Mouse (Mus musculus) left cerebral cortex, postnatal 10 days (tissue): ENCODE data around the gene Sema6d. TPM values are rescaled to one million over a fixed set of nuclear protein-coding genes. Genes with fewer than 3 reads are reported as not detected.
A peak's percentile ranks its signal among the peaks of the same experiment; 100 is the strongest.

Experiments used
- DNase-seq, 2 experiments: peaks; one replicate each; pipeline ENCODE4 v3.0.0; 2021 to 2022; ENCODE audit warnings: low spot score in 2 of 2, mixed read lengths in 1 of 2; ENCODE audit errors: extremely low spot score in 1 of 2
- intact Hi-C: fragments of 180-260 bp; cut with DNase I; formaldehyde crosslinking; loops from one replicate; pipeline ENCODE4 v1.15.1; 2025
- total RNA-seq, 2 experiments: library from RNA; stranded (reverse); gene quantifications; 2 replicates each; pipeline ENCODE4 v1.2.3; 2021

The Sema6d gene
- total RNA-seq, 2 experiments from 2014 or later = 71.8 to 78.0 TPM

DNA sequence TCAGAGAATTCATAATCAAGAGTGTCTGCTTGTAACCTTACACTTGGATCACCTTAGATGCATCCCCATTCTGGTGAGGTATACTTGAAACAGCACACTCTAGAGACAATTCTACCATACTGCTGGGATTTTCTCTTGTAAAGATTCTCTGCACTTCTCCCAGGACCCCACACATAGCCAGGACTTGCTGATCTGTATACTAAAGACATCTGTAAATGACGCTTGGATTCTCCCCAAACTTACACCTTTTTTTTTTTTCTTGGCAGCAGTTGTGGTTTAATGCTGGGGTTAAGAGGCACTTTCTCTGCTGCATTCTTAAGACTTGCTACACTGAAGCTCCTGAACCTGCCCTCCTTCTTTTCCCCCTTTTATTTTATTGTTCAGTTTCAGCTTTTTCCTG, 68.4 kb downstream of the Sema6d start:
- no peak for DNase-seq
- intact Hi-C loops = no loop called here

DNA sequence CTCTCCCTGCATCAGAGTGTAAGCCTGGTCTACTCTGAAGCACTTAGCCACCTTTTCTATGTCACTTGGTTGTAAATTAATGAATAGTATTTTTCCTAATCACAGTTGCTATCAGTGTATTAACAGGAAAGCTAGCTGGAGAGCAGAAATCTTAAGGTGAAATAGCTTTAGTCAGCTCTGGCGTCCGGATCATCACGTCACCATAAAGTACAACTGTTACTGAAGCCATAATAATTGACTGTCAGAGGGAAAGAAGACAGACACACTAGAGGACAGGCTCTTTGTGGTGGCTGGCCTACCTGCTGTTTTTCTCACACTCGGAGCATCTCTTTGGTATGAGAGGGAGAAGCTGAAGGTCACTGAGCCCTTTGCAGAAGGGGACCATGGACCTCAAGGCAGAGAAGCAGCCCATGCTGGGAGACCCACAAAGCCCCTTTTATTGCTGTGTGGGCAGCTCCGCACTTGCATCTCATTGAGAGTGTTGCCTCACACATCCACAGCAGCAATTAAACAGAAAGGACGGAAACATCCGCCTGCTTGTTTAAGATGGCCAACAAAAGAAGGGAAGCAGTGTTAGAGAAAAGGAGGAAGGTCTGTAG, 72.3 kb downstream of the Sema6d start:
- DNase-seq = no peak
- intact Hi-C loops = no loop called here

DNA sequence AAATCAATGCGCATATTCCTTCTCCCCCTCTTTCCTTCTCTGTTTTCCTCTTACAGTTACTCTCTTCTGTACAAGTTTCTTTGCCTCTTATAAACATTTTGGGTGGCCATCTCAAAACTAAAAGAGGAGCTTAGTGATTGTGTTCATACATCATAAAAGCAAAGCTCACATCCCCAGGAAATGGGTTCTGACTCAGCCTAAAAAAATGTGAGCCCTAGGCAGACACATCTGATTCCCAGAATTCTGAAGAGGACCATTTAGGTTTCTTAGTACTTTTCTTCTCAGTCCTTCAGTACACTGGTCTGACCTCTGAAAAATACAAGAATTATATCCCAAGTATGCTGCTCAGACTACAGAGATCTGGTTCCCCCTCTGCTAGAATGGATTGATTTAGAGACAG, 78.6 kb downstream of the Sema6d start:
- DNase-seq = no peak
- intact Hi-C loops = no loop called here

DNA sequence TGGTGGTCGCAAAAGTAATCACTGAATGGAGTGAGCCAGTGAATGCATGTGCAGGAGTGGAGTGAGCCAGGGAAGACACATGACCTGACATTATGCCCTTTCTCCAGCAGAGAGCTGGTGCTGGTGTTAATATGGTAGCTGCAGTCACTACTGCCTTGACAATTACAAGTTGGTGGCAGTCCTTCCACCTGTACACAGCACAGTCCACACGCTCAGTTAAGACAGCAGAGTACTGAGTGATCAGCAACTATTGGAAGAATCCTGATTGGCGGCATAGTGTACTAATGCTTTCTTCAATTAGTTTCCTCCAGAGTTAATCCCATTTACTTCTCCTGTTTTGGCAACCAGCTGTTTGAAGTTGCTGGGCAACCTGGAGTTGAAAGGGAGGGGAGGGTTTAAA, 81.9 kb downstream of the Sema6d start:
- intact Hi-C loops = no loop called here
- no peak for DNase-seq

DNA sequence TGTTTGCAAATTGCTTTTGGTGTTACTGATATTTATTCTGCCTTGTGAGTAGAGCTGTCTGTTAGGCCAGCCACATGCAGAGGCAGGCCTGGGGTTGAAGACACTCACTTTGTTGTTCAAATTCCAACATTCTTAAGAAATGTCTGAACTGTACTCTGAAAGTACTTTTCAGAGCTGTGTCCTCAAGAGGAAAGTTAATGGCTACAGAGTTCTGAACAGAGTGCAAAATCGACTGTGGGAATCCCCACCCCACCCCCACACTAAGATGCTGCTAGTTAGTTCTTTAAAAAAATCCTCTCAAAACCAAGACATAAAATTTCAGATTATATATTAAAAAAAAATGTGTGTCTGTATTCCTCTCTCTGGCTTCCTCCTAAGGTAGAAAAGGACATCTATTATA, 86.5 kb downstream of the Sema6d start:
- intact Hi-C loops = no loop called here
- DNase-seq = no peak

DNA sequence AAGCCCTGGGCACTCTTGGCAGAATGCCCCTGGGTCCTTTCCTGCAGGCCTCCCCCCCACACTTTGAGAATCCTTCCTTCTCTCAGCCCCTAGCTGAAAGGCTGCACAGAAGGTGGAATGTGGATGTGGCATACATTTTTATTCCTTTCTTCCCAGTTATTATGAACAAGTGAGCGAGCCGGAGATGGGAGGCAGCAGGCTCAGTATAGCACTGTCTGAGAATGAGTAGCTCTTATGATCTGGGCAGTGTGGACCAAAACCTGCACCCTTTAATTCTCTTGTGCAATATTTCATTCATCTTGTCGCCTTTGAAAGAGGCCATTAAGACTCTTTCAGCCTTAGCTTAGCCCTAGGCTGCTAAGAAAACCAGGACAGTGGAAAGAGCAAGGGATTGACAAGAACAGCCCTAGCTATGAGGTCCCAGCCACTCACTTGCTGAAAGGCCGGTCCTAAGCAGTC, 87.0 kb downstream of the Sema6d start:
- intact Hi-C loops = no loop called here
- peak; percentile 22 to 27 for DNase-seq

DNA sequence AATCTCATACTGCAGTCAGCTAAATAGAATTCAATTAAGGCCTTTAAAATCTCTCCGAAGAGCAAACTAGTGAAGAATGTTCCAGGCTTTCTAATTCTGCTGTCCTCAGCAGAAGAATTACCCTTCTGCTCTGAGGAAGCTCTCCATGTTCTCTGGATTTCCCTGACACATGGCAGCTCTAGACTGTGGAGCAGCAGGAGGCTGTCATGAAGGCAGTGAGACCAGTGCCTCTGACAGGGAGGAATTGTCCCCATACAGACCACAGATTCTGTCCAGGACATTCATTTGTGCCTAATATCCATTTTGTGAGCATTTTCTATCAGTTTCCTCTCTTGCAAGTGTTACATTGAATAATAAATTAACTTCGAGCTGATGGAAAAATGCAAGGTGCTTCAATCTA, 99.5 kb downstream of the Sema6d start:
- DNase-seq = no peak
- intact Hi-C loops = no loop called here

DNA sequence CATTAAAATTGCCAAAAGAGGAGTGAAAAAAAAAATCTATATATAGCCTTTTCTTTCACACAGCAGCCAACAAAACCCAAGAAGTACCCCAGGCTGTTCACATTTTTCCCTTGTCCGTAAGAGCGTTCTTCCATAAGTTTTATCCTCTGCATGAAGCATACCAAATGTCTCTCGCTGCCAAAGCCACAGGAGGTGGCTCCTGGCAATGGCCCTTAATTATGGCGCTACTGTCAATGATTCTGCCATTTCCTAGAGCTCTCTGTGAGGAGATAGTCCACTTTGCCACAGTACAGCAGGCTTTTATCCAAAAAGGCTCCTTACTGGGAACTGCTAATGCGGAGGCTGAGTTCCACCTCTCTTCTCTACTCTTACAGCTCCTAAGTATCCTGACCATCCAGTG, 104.3 kb downstream of the Sema6d start:
- intact Hi-C loops = no loop called here
- no peak for DNase-seq

DNA sequence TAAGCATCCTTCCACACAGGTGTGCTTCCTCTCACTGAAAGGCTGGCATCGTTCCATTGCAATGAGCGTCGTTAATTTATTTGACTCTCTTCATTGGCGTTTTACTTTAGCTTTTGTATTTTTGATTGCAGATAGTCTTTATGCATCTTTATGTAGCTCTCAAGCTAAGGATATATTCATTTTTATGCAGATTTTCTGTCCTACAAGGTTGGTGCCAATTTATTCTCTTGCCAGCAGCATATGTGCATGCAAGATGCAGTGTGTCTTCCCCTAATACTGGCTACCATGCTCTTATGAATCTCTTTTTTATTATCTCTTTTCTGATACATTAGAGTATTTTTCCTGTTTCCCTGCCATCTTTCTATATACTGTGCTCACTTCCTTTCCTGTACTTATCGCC, 111.7 kb downstream of the Sema6d start:
- intact Hi-C loops = no loop called here
- no peak for DNase-seq

DNA sequence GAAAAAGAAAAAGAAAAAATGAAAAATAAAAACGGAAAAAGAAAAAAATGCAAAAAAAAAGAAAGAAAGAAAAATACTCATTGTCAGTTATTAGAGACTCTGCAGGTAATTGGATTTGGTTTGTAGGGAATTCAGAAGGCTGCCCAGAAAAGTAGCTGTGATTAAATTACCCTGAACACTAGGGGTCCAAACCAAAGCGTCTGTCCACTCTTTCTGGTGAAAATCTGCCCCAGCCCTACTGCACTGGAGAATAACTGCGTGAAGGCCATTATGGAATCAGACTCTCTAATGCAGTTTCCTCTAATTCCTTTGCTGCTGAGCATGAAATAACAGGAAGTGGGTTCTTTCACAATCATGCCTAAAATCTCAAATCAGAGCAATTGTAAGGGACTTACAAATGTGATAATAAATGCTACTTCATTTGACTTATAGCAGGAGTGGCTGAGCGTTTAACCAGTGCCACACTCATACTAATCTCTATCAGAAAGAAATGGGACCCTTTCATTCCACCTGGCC, 112.8 kb downstream of the Sema6d start:
- intact Hi-C loops = no loop called here
- DNase-seq = no peak

DNA sequence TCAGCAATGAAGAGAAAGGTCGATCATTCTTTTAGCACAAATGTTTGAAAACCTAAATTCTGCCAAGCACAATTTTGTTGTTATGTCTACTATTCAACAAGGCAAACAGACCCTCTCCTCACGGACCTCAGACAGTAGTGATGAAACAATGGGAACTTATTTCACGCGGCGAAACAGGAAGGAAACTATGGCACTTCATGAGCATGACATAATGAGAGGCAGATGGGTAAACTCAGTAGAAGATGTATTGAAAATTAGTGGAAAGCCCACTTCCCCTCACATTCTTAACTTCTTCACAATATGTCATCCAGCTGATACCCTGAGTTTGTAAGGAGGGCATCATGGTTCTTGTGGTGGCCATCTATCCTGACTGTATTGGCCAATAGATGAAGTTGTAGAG, 116.0 kb downstream of the Sema6d start:
- intact Hi-C loops = no loop called here
- DNase-seq = no peak

DNA sequence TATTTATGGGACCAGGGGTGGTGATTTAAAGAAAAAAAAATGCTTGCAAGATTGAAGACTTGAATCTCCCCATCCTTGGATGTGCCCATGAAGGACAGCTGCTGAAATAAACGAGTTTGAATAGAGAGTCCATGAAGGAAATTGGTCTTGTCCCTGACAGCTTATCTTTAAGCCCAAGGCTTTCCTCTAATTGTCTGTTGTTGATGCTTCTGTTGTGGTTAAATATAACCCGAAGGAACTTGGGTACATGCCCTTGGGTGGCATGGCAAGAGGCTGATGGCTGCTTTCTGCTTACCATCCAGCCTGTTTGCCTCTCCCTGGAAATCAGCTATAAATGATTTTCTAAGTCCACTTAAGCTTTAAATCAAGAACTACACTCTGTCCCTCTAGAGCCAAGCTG, 118.5 kb downstream of the Sema6d start:
- intact Hi-C loops = no loop called here
- DNase-seq = no peak

DNA sequence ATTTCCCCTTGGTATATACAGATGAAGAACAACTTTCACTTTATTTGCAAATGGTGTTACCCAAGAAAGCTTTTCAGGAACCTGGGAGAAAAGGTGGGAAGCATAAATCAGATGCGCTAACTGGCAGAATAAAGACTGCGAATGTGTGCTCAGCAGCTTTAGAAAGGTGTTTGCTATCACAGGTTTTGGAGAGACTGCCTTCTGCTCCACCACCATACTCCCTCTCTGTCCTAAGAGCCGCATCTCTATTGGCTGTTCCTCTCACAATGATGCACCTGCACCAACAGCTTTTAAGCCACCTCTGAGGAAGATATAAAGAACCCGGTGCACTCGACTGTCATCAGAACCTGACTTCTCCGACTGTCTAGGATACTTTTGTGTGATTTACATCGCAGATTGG, 133.8 kb downstream of the Sema6d start:
- no peak for DNase-seq
- intact Hi-C loops = no loop called here

DNA sequence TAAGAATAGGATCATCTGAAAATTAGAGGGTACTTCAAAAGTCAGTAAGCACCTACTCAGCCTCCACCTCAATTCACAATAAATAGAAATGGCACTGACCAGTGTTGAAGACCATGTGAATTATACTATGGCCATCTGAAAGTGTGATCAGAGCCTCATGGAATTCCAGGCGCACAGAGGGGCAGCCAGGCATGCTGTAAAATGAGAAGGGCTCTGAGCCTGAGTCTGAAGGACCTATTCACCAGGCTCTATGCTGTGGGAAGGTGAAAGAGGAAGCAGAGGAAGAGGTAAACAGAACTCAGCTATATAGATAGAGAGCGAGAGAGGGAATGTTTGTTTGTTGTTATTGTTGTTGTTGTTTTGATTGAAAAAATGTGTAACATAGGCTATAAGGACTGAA, 134.6 kb downstream of the Sema6d start:
- intact Hi-C loops = no loop called here
- DNase-seq = no peak

DNA sequence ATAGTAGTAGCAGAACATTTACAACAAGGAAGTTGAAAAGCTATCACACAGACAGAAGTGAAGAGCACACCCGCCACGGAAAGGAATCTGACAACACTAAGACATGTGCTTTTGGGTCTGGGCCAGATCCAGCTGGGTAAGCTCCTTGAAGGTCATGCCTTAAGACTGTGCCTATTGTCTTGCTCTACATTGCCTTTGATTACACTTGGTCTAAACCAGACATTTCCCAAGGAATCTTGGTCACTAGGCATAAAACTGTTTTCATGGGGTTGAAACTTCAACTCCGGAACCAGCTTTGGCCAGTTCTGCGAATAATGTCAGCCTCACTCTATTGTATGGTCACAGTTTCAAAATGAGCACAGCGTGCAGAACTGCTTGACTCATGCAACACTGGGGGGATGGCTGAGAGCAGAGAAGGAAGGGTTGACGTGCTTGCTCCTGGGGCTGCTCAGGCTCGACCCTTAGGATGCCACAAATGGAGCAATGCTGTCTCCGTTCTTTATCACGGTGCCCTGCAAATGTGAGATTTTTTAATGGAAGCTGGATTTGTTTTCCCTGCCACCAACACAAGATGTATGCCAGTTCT, 145.0 kb downstream of the Sema6d start:
- intact Hi-C loops = no loop called here
- DNase-seq = peak in 1 of 2 experiments; percentile 40

DNA sequence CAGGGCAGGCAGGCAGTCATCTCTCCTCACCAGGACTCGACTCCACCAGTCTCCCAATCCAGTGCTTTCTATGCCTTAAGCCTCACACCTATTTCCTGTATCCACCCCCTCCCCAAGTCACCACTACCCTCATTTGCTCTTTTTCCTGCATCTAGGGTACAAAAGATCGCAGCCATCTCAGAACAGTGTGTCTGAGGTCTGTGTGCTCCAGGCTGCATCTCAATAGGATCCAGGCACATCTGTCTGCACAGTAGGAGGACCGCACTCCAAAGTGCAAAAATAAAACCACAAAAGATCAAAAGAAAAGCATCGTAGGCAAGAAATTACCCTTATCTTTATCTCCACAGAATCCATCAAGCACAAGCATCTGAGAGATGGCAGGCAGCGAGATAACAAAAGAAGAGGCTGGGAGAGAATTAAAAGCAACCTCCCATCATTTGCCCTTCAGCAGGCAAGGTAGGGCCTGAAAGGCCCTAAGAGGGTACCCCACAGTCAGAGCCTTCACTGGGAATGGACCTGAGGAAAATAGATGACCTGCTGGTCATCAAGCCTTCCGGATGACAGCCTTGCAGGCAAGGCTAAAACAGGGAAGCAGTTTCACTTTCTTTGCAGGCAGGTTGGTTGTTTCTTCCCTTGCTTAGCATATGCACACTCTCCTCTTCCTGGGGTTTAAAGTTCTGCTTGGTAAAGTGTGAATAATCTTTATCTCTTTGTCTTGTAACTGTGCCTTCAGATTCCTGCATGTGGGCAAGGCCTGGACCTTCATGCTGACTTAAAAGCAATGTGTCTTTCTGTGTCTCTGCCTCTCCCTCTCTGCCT, 145.7 kb downstream of the Sema6d start:
- intact Hi-C loops = no loop called here
- DNase-seq = no peak

DNA sequence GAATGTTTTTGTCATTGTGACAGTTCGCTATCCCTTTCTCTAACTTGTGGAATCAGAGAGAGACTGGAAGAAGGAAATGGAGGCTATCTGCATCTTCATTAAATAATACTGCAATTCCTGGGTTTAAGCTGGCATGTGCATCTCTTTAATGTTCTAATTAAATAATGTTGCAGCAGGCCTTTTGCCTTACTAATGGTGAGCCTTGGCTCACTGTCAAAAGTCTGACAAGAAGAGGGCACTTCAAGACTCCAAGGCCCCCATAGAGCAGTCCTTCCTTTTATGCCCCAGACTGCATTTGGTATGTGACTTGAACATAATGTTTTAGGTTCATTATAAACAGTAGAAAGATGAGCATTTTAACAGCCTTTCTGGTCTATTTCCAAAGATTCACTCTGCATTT, 147.1 kb downstream of the Sema6d start:
- DNase-seq = no peak
- intact Hi-C loops = no loop called here

DNA sequence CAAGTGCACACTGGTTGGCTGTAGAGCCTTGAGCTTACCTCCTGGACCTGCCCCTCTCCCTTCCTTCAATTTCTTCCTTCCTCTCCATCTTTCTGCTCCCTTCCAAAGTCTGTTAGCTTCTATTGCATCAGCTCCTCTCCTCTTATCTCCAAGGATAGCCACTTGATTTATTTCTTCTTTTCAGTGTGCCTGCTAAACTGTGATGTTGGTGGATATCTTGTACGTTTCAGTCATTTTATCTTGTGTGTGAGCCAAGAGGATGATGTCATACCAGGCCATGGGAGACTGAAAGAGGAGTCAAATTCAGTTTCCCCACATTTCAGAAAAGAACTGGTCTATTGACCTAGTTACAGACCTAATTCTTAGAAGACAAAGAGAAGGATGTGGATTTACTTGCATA, 153.8 kb downstream of the Sema6d start:
- intact Hi-C loops = no loop called here
- DNase-seq = no peak

DNA sequence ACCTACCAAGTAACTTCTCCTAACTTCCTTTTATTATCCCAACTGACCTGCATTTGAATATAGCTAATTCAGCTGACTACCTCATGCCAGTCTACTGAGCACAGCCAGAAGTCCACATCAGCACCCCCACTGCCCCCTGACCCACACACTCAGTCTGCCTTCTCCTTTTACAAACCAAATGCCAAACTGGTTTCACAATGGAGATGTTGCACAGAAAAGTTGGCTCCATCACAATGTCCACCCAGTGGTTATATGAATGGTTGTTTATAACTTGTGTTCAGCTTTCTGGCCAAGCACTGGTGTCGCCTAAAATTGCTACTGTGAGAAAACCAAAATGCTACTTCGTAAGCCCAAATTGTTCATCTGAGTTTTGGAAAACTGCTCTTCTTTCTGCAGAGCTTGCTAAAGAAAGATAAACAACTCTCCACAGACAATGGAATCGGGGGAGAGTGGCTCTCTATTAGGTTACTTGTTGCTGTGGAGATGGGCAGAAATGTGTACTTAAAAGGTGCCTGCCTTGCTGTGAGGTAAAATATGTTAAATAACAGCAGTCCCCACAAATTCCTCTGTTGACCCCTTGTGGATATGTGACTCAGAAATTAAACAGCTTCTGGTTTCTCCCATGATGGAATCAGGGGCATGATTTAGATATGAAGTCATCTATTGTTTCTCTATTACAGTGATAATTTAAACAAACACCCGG, 154.9 kb downstream of the Sema6d start:
- intact Hi-C loops = no loop called here
- no peak for DNase-seq

DNA sequence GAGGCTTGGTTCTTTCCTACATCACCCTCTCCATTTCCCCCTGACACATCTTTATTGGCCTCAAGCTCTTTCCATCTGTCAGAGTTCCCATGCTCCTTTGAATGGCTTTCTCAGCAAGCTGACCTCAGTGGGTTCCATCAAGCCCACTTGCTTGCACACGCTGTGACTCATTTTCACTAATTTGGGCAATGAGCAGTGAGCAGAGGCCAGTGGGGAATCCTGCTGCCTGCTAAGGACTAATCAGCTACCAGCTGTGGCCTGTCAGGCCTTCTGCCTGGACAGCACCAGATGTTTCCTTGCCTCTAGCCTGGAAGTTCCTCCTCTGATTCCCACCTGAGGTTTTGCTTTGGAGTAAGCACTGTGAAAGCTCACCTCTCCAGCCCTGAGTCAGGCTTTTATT, 168.3 kb downstream of the Sema6d start:
- DNase-seq = no peak

More for the DNA sequence above, 168.3 kb downstream of the Sema6d start:
- intact Hi-C loops = no loop called here
